Mouse (Mus musculus) gastrocnemius, adult 8-10 months (tissue): ENCODE measurements around the gene Cbfa2t3. TPM values are rescaled to one million over a fixed set of nuclear protein-coding genes. Genes with fewer than 3 reads are reported as not detected.

ENCODE experiments used
- DNase-seq, 2 experiments: peaks; one replicate each; pipeline ENCODE4 v3.0.0; 2022; ENCODE audit warnings: low spot score in 2 of 2
- total RNA-seq, 4 experiments: library from RNA; stranded (reverse); gene quantifications; 2 replicates each; pipeline ENCODE4 v1.2.4; 2022

Gene Cbfa2t3
- total RNA-seq, 4 experiments from 2014 or later = 12.3 to 22.0 (median 17.2) TPM

- peak in 1 of 2 experiments; percentile 16 for DNase-seq
Measured at GRCm38 (mm10) chr8:122610612-122611277, 88.2 kb downstream of the Cbfa2t3 start.

GRCm38 (mm10) chr8:122610209-122610608 is 88.7 kb downstream of the Cbfa2t3 start:
- DNase-seq = no peak

GRCm38 (mm10) chr8:122606810-122607209 is 92.1 kb downstream of the Cbfa2t3 start:
- DNase-seq = no peak

DNA sequence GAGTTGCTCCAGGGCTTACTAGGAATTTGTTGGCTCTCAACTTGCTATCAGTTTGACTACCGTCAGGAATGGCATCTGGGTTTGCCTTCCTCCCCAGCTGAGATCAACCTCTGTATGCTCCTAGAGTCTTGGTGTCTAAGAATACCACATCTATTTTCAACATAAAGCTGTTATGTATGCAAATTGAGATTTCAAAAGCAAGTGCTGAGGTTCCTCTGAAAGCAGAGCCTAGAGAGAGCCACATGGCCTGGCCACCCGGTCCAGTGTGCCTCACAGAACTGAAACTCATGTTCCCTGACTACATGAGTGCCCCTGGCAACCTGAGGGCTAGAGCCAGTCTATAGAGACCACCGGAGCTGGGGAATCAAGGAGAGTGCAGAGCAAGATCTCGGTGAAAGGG is 93.5 kb downstream of the Cbfa2t3 start:
- no peak for DNase-seq

DNA sequence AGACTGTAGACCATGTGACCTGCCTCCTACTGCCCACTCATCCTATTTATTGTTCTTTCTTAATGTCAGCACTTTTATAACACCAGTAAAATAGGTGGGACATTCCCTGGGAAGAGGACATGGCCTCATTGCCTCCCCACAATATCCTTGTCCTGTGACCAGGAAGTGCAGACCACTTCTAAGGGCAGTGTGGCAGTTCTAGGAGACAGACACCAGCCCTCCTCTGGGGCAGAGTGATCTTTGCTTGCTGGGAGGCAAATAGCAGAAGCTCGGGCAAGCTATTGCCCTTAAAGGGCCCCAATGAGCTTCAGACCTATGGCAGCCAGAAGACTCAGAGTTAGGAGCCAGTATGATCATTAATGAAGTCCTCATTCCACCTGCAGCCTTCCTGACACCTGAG is 94.3 kb downstream of the Cbfa2t3 start:
- no peak for DNase-seq

- DNase-seq = no peak
Measured at GRCm38 (mm10) chr8:122600666-122601065, 98.2 kb downstream of the Cbfa2t3 start.

- no peak for DNase-seq
Measured at GRCm38 (mm10) chr8:122596031-122596430, 102.9 kb downstream of the Cbfa2t3 start.

DNA sequence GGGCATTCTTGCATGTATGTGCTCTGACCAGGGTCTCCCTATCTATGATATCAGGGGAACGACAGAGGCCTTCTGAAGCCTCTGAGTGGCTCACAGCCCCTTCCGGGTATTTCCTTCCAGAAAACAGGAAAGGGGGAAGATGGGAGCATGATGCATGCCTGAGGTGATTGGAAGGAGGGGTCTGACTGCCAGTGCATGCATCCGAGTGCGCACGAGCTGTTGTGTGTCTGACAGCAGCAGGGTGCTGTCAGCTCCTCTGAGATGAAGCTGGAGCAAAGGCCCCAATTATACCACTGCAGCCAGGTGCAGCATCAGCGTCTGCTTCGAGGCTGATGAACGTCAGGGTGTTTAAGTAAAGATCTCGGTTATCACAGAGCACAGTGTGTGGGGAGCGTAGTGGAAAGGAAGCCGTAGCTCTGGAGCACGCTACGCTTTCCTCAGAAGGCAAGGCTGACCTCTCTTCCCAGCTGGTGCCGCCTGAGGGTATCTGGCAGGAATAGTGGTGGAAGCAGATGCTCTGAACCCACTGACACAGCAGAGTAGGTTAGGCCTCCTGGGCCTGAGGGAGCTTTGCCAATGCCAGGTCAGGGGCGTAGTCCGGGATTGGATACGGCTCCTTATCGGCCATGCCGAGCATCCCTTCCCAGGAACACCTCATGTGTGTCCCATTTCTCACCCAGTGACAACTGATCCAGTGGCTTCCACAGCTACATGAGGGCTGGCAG is 105.0 kb downstream of the Cbfa2t3 start:
- DNase-seq = no peak

DNA sequence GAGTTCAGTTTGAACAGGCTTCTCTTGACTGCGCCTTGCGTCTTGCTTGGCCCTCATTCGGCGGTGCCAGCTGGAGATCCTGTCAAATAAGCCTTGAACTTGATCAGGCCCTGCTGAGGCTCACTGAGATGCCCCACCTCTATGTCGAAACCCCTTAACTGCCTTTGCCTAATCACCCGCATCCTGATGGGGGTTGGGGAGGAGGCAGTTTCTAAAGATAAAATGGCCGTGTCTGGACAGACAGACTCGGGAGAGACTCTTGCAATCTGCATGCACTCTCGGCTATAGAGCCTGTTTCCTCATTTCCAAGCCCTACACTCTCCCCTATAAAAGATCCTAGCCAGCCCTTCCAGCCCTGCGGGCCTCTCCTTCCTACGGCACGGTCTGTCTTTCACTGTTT is 105.7 kb downstream of the Cbfa2t3 start:
- DNase-seq = no peak

DNA sequence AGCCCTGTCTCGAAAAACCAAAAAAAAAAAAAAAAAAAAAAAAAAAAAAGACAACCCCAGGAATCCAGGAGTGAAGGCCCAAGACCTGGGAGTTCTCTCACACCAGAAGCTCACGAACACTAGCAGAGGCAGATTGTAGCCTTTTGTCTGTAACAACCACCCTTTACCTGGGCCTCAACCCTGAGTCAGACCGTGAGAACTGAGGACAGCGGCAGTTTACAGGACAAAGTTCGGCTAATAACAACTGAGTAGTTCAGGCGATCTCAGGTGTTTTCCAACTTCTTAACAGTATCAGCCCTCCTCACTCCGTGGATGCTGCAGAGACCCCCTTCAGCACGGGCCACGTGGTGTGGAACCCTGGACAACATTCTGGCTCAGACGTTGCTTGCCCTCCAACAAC is 112.2 kb downstream of the Cbfa2t3 start:
- DNase-seq = no peak

DNA sequence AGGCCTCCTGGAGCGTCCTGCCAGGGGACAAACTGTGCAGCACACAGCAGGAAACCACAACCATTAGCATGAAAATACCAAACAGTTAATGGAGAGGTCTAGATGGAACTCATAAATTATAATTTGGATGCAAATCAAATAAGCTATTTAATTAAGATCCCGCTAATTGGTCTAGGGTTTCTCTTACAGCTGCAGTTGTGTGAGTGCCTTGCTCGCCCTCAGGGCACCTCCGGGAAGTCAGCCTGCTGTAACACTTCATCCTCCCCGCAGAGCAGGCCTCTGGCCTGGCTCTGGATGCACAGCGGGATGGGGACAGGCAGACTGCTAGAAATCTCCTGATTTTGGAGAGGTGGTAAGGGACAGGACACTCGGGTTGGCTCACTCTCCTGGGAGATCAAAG is 112.7 kb downstream of the Cbfa2t3 start:
- no peak for DNase-seq

GRCm38 (mm10) chr8:122585411-122585891 is 113.5 kb downstream of the Cbfa2t3 start:
- no peak for DNase-seq

DNA sequence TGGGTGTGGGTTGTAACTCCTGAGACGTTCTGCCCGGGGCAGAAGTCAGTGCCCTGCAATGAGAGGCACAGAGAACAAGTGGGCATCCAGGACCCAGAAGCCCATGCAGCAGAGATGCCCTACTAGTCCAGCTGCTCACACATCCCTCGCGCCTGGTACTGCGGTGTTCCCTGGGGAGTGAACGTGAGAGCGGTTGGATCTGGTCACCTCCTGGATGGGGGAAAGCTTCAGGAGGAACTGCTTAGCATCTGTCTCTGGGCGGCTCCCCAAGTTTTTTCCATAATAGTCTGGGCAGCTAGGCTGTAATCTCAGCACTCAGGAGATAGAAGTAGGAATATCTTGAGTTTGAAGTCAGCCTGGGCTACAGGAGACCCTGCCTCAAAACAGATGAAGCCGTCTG is 113.9 kb downstream of the Cbfa2t3 start:
- DNase-seq = no peak

- DNase-seq = no peak
Measured at GRCm38 (mm10) chr8:122580926-122581325, 118.0 kb downstream of the Cbfa2t3 start.

GRCm38 (mm10) chr8:122579196-122579595 is 119.7 kb downstream of the Cbfa2t3 start:
- no peak for DNase-seq

DNA sequence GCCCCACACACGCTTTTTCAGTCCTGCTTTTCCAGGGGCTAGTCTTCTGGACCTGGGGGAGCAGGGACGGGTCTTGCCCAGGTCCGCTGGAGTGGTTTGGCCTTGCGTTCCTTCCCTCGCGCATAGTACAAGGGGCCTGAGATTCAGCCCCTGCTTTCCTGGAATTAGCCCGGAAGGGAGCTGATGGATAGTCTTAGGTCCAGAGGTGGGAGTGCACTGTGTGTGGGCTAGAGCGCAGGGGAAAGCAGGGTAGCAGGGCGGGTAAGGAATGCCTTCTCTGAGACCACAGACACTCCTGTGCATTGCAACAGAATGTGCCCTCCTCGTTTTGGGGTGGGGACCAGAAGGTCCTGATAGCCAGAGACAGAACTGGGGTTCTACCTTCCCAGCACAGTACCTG is 121.8 kb downstream of the Cbfa2t3 start:
- DNase-seq = no peak

GRCm38 (mm10) chr8:122576648-122577022 is 122.3 kb downstream of the Cbfa2t3 start, which contains the start of gene Aprt:
Gene Aprt (minus strand): TSS chr8:122576909.
- peak; percentile 92 to 93 for DNase-seq

- DNase-seq = no peak
Measured at GRCm38 (mm10) chr8:122575735-122576647, 122.9 kb downstream of the Cbfa2t3 start.

GRCm38 (mm10) chr8:122575286-122575685 is 123.6 kb downstream of the Cbfa2t3 start:
- no peak for DNase-seq
